Mouse (Mus musculus): ENCODE results near the gene Cyp39a1. TPM values are rescaled to one million over a fixed set of nuclear protein-coding genes. Genes with fewer than 3 reads are reported as not detected.

Gene Cyp39a1
- total RNA-seq, 1 experiment, result 1.6 TPM

DNA sequence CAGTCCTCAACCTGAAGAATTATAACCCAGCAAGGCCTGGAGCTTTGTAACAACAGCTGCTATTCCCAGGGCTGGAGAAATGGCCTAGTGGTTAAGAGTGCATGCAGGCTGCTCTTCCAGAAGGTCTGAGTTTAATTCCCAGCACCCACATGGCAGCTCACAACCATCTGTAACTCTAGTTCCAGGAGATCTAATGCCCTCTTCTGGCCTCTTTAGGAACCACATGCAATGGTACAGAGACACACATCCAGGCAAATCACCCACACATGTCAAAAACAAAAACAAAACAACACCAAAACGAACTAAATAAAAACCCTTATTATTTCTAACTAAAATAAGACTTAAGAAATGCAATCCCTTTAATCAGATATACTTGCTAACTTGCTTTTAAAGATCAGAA is 26.4 kb upstream of the Cyp39a1 start:
- Histone ChIP-seq H3K4me3 (ENCODE audit: insufficient read depth in 1 of 2, low read depth in 1 of 2, low read length in 2 of 2, poor library complexity in 1 of 2, severe bottlenecking in 1 of 2) (no peak overlapping the region), H3K36me3 (ENCODE audit: control insufficient read depth, insufficient read depth, low read length, poor library complexity, severe bottlenecking) (no peaks in the 10 kb centered on the region; the same call in 1 of the 2 replicates), H3K9me3 (ENCODE audit: control insufficient read depth, insufficient read depth, low read depth, low read length) (no peaks in the 10 kb centered on the region), H3K9ac (ENCODE audit: insufficient read depth, low read depth, low read length, poor library complexity, severe bottlenecking) (no peak overlapping the region), H3K4me1 (ENCODE audit: control insufficient read depth in 2 of 2, insufficient read depth in 2 of 2, low read length in 2 of 2, poor library complexity in 1 of 2) (no peaks in the 10 kb centered on the region), H3K27ac (ENCODE audit: insufficient read depth, low read depth, low read length, poor library complexity, severe bottlenecking) (no peak overlapping the region)
- DNase-seq (ENCODE audit: low read depth, low spot score), result no peak
- in situ Hi-C loops (cut with MboI; ENCODE audit: low sequenced_read_pairs in 2 of 2, unreplicated experiment in 2 of 2), result no loop called here
- TF ChIP-seq CHD2 (IDR thresholded peaks at IDR 0.05; ENCODE audit: low read depth, low read length), result no peak
- no peak for TF ChIP-seq ZNF384 (IDR thresholded peaks at IDR 0.05; ENCODE audit: low read depth, low read length)
- TF ChIP-seq ZC3H11A (IDR thresholded peaks at IDR 0.05; ENCODE audit: borderline replicate concordance, low read depth, low read length), result no peak
- TF ChIP-seq HCFC1 (IDR thresholded peaks at IDR 0.05; ENCODE audit: borderline replicate concordance, insufficient read depth, low read length), result no peak
- no peak for TF ChIP-seq MAFK (IDR thresholded peaks at IDR 0.05; ENCODE audit: insufficient read depth, low read depth, low read length)

GRCm38 (mm10) chr17:43643191-43643590 is 24.0 kb upstream of the Cyp39a1 start:
- H3K36me3 ChIP-seq (ENCODE audit: control insufficient read depth, insufficient read depth, low read length, poor library complexity, severe bottlenecking), result no peaks in the 10 kb centered on the region; the same call in 1 of the 2 replicates
- DNase-seq (ENCODE audit: low read depth, low spot score), result no peak
- in situ Hi-C loops (cut with MboI; ENCODE audit: low sequenced_read_pairs in 2 of 2, unreplicated experiment in 2 of 2), result no loop called here
- H3K27ac ChIP-seq (ENCODE audit: insufficient read depth, low read depth, low read length, poor library complexity, severe bottlenecking), result no peak overlapping the region
- H3K9ac ChIP-seq (ENCODE audit: insufficient read depth, low read depth, low read length, poor library complexity, severe bottlenecking), result no peak overlapping the region
- TF ChIP-seq ZC3H11A (IDR thresholded peaks at IDR 0.05; ENCODE audit: borderline replicate concordance, low read depth, low read length) (no peak), CHD2 (IDR thresholded peaks at IDR 0.05; ENCODE audit: low read depth, low read length) (no peak), MAFK (IDR thresholded peaks at IDR 0.05; ENCODE audit: insufficient read depth, low read depth, low read length) (no peak), ZNF384 (IDR thresholded peaks at IDR 0.05; ENCODE audit: low read depth, low read length) (no peak), HCFC1 (IDR thresholded peaks at IDR 0.05; ENCODE audit: borderline replicate concordance, insufficient read depth, low read length) (no peak)
- H3K4me1 ChIP-seq (ENCODE audit: control insufficient read depth in 2 of 2, insufficient read depth in 2 of 2, low read length in 2 of 2, poor library complexity in 1 of 2), result no peaks in the 10 kb centered on the region
- H3K9me3 ChIP-seq (ENCODE audit: control insufficient read depth, insufficient read depth, low read depth, low read length), result no peaks in the 10 kb centered on the region
- no peak overlapping the region for H3K4me3 ChIP-seq (ENCODE audit: insufficient read depth in 1 of 2, low read depth in 1 of 2, low read length in 2 of 2, poor library complexity in 1 of 2, severe bottlenecking in 1 of 2)

- Histone ChIP-seq H3K9me3 (ENCODE audit: control insufficient read depth, insufficient read depth, low read depth, low read length) (no peaks in the 10 kb centered on the region), H3K4me1 (ENCODE audit: control insufficient read depth in 2 of 2, insufficient read depth in 2 of 2, low read length in 2 of 2, poor library complexity in 1 of 2) (no peaks in the 10 kb centered on the region), H3K9ac (ENCODE audit: insufficient read depth, low read depth, low read length, poor library complexity, severe bottlenecking) (no peak overlapping the region), H3K36me3 (ENCODE audit: control insufficient read depth, insufficient read depth, low read length, poor library complexity, severe bottlenecking) (no peaks in the 10 kb centered on the region; the same call in 1 of the 2 replicates), H3K27ac (ENCODE audit: insufficient read depth, low read depth, low read length, poor library complexity, severe bottlenecking) (no peak overlapping the region; the same call in 1 of the 2 replicates), H3K4me3 (ENCODE audit: insufficient read depth in 1 of 2, low read depth in 1 of 2, low read length in 2 of 2, poor library complexity in 1 of 2, severe bottlenecking in 1 of 2) (no peak overlapping the region)
- in situ Hi-C loops (cut with MboI; ENCODE audit: low sequenced_read_pairs in 2 of 2, unreplicated experiment in 2 of 2), result no loop called here
- TF ChIP-seq ZNF384 (IDR thresholded peaks at IDR 0.05; ENCODE audit: low read depth, low read length) (no peak), MAFK (IDR thresholded peaks at IDR 0.05; ENCODE audit: insufficient read depth, low read depth, low read length) (no peak), CHD2 (IDR thresholded peaks at IDR 0.05; ENCODE audit: low read depth, low read length) (no peak), HCFC1 (IDR thresholded peaks at IDR 0.05; ENCODE audit: borderline replicate concordance, insufficient read depth, low read length) (no peak), ZC3H11A (IDR thresholded peaks at IDR 0.05; ENCODE audit: borderline replicate concordance, low read depth, low read length) (no peak)
- no peak for DNase-seq (ENCODE audit: low read depth, low spot score)
These were observed 22.9 kb upstream of the Cyp39a1 start for GRCm38 (mm10) chr17:43644375-43644774.

GRCm38 (mm10) chr17:43645136-43645535 is 22.1 kb upstream of the Cyp39a1 start:
- Histone ChIP-seq H3K4me3 (ENCODE audit: insufficient read depth in 1 of 2, low read depth in 1 of 2, low read length in 2 of 2, poor library complexity in 1 of 2, severe bottlenecking in 1 of 2) (no peak overlapping the region), H3K27ac (ENCODE audit: insufficient read depth, low read depth, low read length, poor library complexity, severe bottlenecking) (no peak overlapping the region), H3K9ac (ENCODE audit: insufficient read depth, low read depth, low read length, poor library complexity, severe bottlenecking) (no peak overlapping the region), H3K4me1 (ENCODE audit: control insufficient read depth in 2 of 2, insufficient read depth in 2 of 2, low read length in 2 of 2, poor library complexity in 1 of 2) (no peaks in the 10 kb centered on the region), H3K36me3 (ENCODE audit: control insufficient read depth, insufficient read depth, low read length, poor library complexity, severe bottlenecking) (no peaks in the 10 kb centered on the region; the same call in 1 of the 2 replicates), H3K9me3 (ENCODE audit: control insufficient read depth, insufficient read depth, low read depth, low read length) (no peaks in the 10 kb centered on the region)
- TF ChIP-seq MAFK (IDR thresholded peaks at IDR 0.05; ENCODE audit: insufficient read depth, low read depth, low read length) (no peak), ZC3H11A (IDR thresholded peaks at IDR 0.05; ENCODE audit: borderline replicate concordance, low read depth, low read length) (no peak), HCFC1 (IDR thresholded peaks at IDR 0.05; ENCODE audit: borderline replicate concordance, insufficient read depth, low read length) (no peak), ZNF384 (IDR thresholded peaks at IDR 0.05; ENCODE audit: low read depth, low read length) (no peak), CHD2 (IDR thresholded peaks at IDR 0.05; ENCODE audit: low read depth, low read length) (no peak)
- in situ Hi-C loops (cut with MboI; ENCODE audit: low sequenced_read_pairs in 2 of 2, unreplicated experiment in 2 of 2), result no loop called here
- no peak for DNase-seq (ENCODE audit: low read depth, low spot score)

DNA sequence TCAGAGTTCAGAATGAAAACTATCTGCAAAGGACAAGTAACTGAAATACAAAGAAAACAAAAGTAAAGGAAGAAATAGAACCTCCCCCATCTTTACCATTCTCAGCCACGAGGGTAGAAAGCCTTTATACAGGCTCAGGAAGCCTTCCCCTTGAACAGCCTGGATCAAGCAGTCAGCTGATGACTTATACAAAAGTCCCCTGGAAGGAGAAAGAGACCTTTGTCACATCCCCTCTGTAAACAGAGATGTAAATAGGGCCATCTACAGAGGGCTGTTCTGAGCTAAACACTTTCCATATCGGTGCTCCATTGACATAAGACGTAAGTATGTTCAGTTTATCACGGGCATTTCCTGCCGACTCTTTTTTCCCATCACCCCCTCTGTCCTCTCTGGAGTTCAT is 20.3 kb upstream of the Cyp39a1 start:
- TF ChIP-seq MAFK (IDR thresholded peaks at IDR 0.05; ENCODE audit: insufficient read depth, low read depth, low read length) (no peak), CHD2 (IDR thresholded peaks at IDR 0.05; ENCODE audit: low read depth, low read length) (no peak), ZC3H11A (IDR thresholded peaks at IDR 0.05; ENCODE audit: borderline replicate concordance, low read depth, low read length) (no peak)
- Histone ChIP-seq H3K4me3 (ENCODE audit: insufficient read depth in 1 of 2, low read depth in 1 of 2, low read length in 2 of 2, poor library complexity in 1 of 2, severe bottlenecking in 1 of 2) (no peak overlapping the region), H3K9me3 (ENCODE audit: control insufficient read depth, insufficient read depth, low read depth, low read length) (no peaks in the 10 kb centered on the region), H3K27ac (ENCODE audit: insufficient read depth, low read depth, low read length, poor library complexity, severe bottlenecking) (no peak overlapping the region), H3K9ac (ENCODE audit: insufficient read depth, low read depth, low read length, poor library complexity, severe bottlenecking) (no peak overlapping the region), H3K4me1 (ENCODE audit: control insufficient read depth in 2 of 2, insufficient read depth in 2 of 2, low read length in 2 of 2, poor library complexity in 1 of 2) (peaks cover 0 to 4% of the 10 kb centered on the region in 2 experiments; a peak in 1 of 4 replicates), H3K36me3 (ENCODE audit: control insufficient read depth, insufficient read depth, low read length, poor library complexity, severe bottlenecking) (peaks cover 4% of the 10 kb centered on the region; the same call in 1 of the 2 replicates)
- DNase-seq (ENCODE audit: low read depth, low spot score), result no peak
- in situ Hi-C loops (cut with MboI; ENCODE audit: low sequenced_read_pairs in 2 of 2, unreplicated experiment in 2 of 2), result no loop called here
